In genomic region chrX:98205766-98206165, GRCm38 (mm10) we compare ENCODE assay signal across 18 mouse cellular contexts. TPM values are rescaled to one million over a fixed set of nuclear protein-coding genes. Genes with fewer than 3 reads are reported as not detected.
DNase-seq lines count a peak whose midpoint lies in the region.
"Had no signal": no experiment of that assay in that cellular context is flagged by ENCODE, and none has a peak within 500 bp of the region (broad histone marks: within the 10 kb centered on the region; RNA-seq: fewer than 3 reads in every experiment).

No protein-coding gene starts in this region.

- intact Hi-C loops in left cerebral cortex, postnatal 14 days (cut with DNase I): no loop called here

- DNase-seq in adrenal gland, adult (ENCODE audit: inconsistent age in 2 of 2, low spot score in 1 of 2): peak; percentile 67 to 89
- no peak for DNase-seq in adrenal gland, postnatal 25 days
- peak; percentile 1 for DNase-seq in kidney, adult 9 months
- DNase-seq in kidney, postnatal 14 days: no peak
- peak; percentile 30 for DNase-seq in adrenal gland, postnatal 10 days
- no peak for DNase-seq in cerebellum, postnatal 36 days
- DNase-seq in left cerebral cortex, postnatal 14 days (ENCODE audit: low spot score in 2 of 2): no peak
- DNase-seq in left cerebral cortex, adult 18-20 months (ENCODE audit: low spot score in 2 of 2): no peak
- DNase-seq: cerebellum, adult 2 months; forebrain, postnatal 0 days; kidney, adult 2 months; kidney, postnatal 25 days; left cerebral cortex, postnatal 4 days; liver; lung, adult 18-20 months; midbrain, embryonic 14.5 days; right cerebral cortex, postnatal 25 days; thymus, postnatal 14 days had no signal

RNA-seq across cellular contexts. Expression of gene Ar, which starts 57.2 kb away (rescaled TPM):
- total RNA-seq in adrenal gland, postnatal 25 days (2021): 83.5 and 93.1 TPM in 2 replicates
- 10 to 100 TPM; 21.3 to 22.7 TPM for total RNA-seq in adrenal gland, postnatal 10 days (2021)
- total RNA-seq in left cerebral cortex, postnatal 14 days (2021): 1 to 10 TPM; 5.9 to 6.2 TPM
- total RNA-seq in left cerebral cortex, adult 18-20 months (2021): 10 to 100 TPM; 15.9 to 17.0 TPM

Comparison
In these comparisons a context has a peak if more than half of its experiments do, and no peak if none do; other contexts are left out.
1. DNase-seq: peak in adrenal gland, adult (2 of 2), kidney, adult 9 months (single experiment) and adrenal gland, postnatal 10 days (single experiment); none in adrenal gland, postnatal 25 days (single experiment), kidney, postnatal 14 days (single experiment), cerebellum, postnatal 36 days (0 of 2), left cerebral cortex, postnatal 14 days (0 of 2) and left cerebral cortex, adult 18-20 months (0 of 2).